Mouse (Mus musculus): ENCODE measurements around the gene Spint1. TPM values are rescaled to one million over a fixed set of nuclear protein-coding genes. Genes with fewer than 3 reads are reported as not detected.

Spint1 gene
- polyA plus RNA-seq, 1 experiment from 2014 or later: 54.8 TPM

GRCm38 (mm10) chr2:119250377-119250776 lies 13.2 kb downstream of the Spint1 start:
- peak; percentile 4; the same call in 1 of the 2 replicates for ATAC-seq
- TF ChIP-seq CTCF (IDR thresholded peaks at IDR 0.05) (no peak), EP300 (IDR thresholded peaks at IDR 0.05) (no peak)

GRCm38 (mm10) chr2:119250826-119251478 lies 13.8 kb downstream of the Spint1 start:
- Histone ChIP-seq H3K4me3 (ENCODE audit: low read depth, low read length) (no peak overlapping the region), H3K36me3 (ENCODE audit: insufficient read depth, low read length) (no peaks in the 10 kb centered on the region), H3K27ac (ENCODE audit: low read length) (peak overlapping the region; percentile 55), H3K9me3 (ENCODE audit: low read length) (no peaks in the 10 kb centered on the region), H3K4me1 (ENCODE audit: insufficient read depth, low read depth, low read length) (no peaks in the 10 kb centered on the region), H3K9ac (replicated peaks; ENCODE audit: low read depth) (no peak overlapping the region), H3K27me3 (replicated peaks; ENCODE audit: insufficient read depth, low read length) (no peaks in the 10 kb centered on the region), H3K4me2 (replicated peaks; ENCODE audit: low read depth, low read length) (peak overlapping the region; percentile 25; the same call in 1 of the 2 replicates)
- DNase-seq (ENCODE audit: low spot score) (peak; percentile 92), ATAC-seq (peak; percentile 73)
- TF ChIP-seq CTCF (IDR thresholded peaks at IDR 0.05) (peak; percentile 95), EP300 (IDR thresholded peaks at IDR 0.05) (peak; percentile 46)
- WGBS: 11% methylated on average over 11 of the region's 11 CpGs

More at GRCm38 (mm10) chr2:119250377-119250776, 13.2 kb downstream of the Spint1 start:
- Histone ChIP-seq H3K4me1 (ENCODE audit: insufficient read depth, low read depth, low read length) (no peaks in the 10 kb centered on the region), H3K27ac (ENCODE audit: low read length) (peak overlapping the region; percentile 43; the same call in 1 of the 2 replicates), H3K36me3 (ENCODE audit: insufficient read depth, low read length) (no peaks in the 10 kb centered on the region), H3K9me3 (ENCODE audit: low read length) (no peaks in the 10 kb centered on the region), H3K4me3 (ENCODE audit: low read depth, low read length) (no peak overlapping the region), H3K9ac (replicated peaks; ENCODE audit: low read depth) (no peak overlapping the region), H3K4me2 (replicated peaks; ENCODE audit: low read depth, low read length) (no peak overlapping the region), H3K27me3 (replicated peaks; ENCODE audit: insufficient read depth, low read length) (no peaks in the 10 kb centered on the region)
- WGBS: 54% methylated on average over 5 of the region's 5 CpGs
- no peak for DNase-seq (ENCODE audit: low spot score)

GRCm38 (mm10) chr2:119254976-119255375 lies 17.8 kb downstream of the Spint1 start:
- Histone ChIP-seq H3K27ac (ENCODE audit: low read length) (no peak overlapping the region), H3K4me1 (ENCODE audit: insufficient read depth, low read depth, low read length) (no peaks in the 10 kb centered on the region), H3K4me2 (replicated peaks; ENCODE audit: low read depth, low read length) (no peak overlapping the region), H3K36me3 (ENCODE audit: insufficient read depth, low read length) (no peaks in the 10 kb centered on the region), H3K27me3 (replicated peaks; ENCODE audit: insufficient read depth, low read length) (no peaks in the 10 kb centered on the region), H3K4me3 (ENCODE audit: low read depth, low read length) (no peak overlapping the region), H3K9ac (replicated peaks; ENCODE audit: low read depth) (no peak overlapping the region), H3K9me3 (ENCODE audit: low read length) (no peaks in the 10 kb centered on the region)
- TF ChIP-seq EP300 (IDR thresholded peaks at IDR 0.05) (no peak), CTCF (IDR thresholded peaks at IDR 0.05) (no peak)
- DNase-seq (ENCODE audit: low spot score) (no peak), ATAC-seq (no peak)
- WGBS: 28% methylated on average over 7 of the region's 7 CpGs

- 67% methylated on average over 1 of the region's 1 CpGs for WGBS
- H3K4me3 ChIP-seq (ENCODE audit: low read depth, low read length): no peak overlapping the region
These were observed 23.4 kb downstream of the Spint1 start for GRCm38 (mm10) chr2:119260518-119260917.

GRCm38 (mm10) chr2:119261326-119261725 lies 24.2 kb downstream of the Spint1 start:
- peak; percentile 28 for DNase-seq (ENCODE audit: low spot score)
- TF ChIP-seq CTCF (IDR thresholded peaks at IDR 0.05) (no peak), EP300 (IDR thresholded peaks at IDR 0.05) (no peak)
- ATAC-seq: peak; percentile 25; the same call in 1 of the 2 replicates

More at GRCm38 (mm10) chr2:119260518-119260917, 23.4 kb downstream of the Spint1 start:
- H3K27ac ChIP-seq (ENCODE audit: low read length): no peak overlapping the region
- no peak for ATAC-seq
- H3K36me3 ChIP-seq (ENCODE audit: insufficient read depth, low read length): no peaks in the 10 kb centered on the region
- no peak overlapping the region for H3K9ac ChIP-seq (replicated peaks; ENCODE audit: low read depth)
- no peak overlapping the region for H3K4me2 ChIP-seq (replicated peaks; ENCODE audit: low read depth, low read length)
- no peaks in the 10 kb centered on the region for H3K9me3 ChIP-seq (ENCODE audit: low read length)
- DNase-seq (ENCODE audit: low spot score): no peak
- H3K4me1 ChIP-seq (ENCODE audit: insufficient read depth, low read depth, low read length): 0 out of 2 replicates have a peak, but pooled peaks cover 3% of the 10 kb centered on the region
- no peaks in the 10 kb centered on the region for H3K27me3 ChIP-seq (replicated peaks; ENCODE audit: insufficient read depth, low read length)
- TF ChIP-seq CTCF (IDR thresholded peaks at IDR 0.05) (no peak), EP300 (IDR thresholded peaks at IDR 0.05) (no peak)

GRCm38 (mm10) chr2:119262978-119263377 lies 25.8 kb downstream of the Spint1 start:
- peak; percentile 94 for ATAC-seq
- peak overlapping the region; percentile 11; the same call in 1 of the 2 replicates for H3K4me2 ChIP-seq (replicated peaks; ENCODE audit: low read depth, low read length)
- no peak for TF ChIP-seq EP300 (IDR thresholded peaks at IDR 0.05)
- no peak for TF ChIP-seq CTCF (IDR thresholded peaks at IDR 0.05)
- H3K27ac ChIP-seq (ENCODE audit: low read length): no peak overlapping the region
- no peaks in the 10 kb centered on the region for H3K27me3 ChIP-seq (replicated peaks; ENCODE audit: insufficient read depth, low read length)
- H3K9ac ChIP-seq (replicated peaks; ENCODE audit: low read depth): no peak overlapping the region
- 13% methylated on average over 8 of the region's 8 CpGs for WGBS
- H3K4me1 ChIP-seq (ENCODE audit: insufficient read depth, low read depth, low read length): 0 out of 2 replicates have a peak, but pooled peaks cover 3% of the 10 kb centered on the region
- peak; percentile 88 for DNase-seq (ENCODE audit: low spot score)
- no peak overlapping the region for H3K4me3 ChIP-seq (ENCODE audit: low read depth, low read length)
- no peaks in the 10 kb centered on the region for H3K36me3 ChIP-seq (ENCODE audit: insufficient read depth, low read length)
- no peaks in the 10 kb centered on the region for H3K9me3 ChIP-seq (ENCODE audit: low read length)

More at GRCm38 (mm10) chr2:119261326-119261725, 24.2 kb downstream of the Spint1 start:
- Histone ChIP-seq H3K4me2 (replicated peaks; ENCODE audit: low read depth, low read length) (no peak overlapping the region), H3K27me3 (replicated peaks; ENCODE audit: insufficient read depth, low read length) (no peaks in the 10 kb centered on the region), H3K9ac (replicated peaks; ENCODE audit: low read depth) (no peak overlapping the region), H3K27ac (ENCODE audit: low read length) (no peak overlapping the region), H3K36me3 (ENCODE audit: insufficient read depth, low read length) (no peaks in the 10 kb centered on the region), H3K9me3 (ENCODE audit: low read length) (no peaks in the 10 kb centered on the region), H3K4me3 (ENCODE audit: low read depth, low read length) (no peak overlapping the region), H3K4me1 (ENCODE audit: insufficient read depth, low read depth, low read length) (0 out of 2 replicates have a peak, but pooled peaks cover 3% of the 10 kb centered on the region)
- WGBS: 3% methylated on average over 2 of the region's 2 CpGs

Data from lung, postnatal 0 days (tissue).